Mouse (Mus musculus): ENCODE measurements at regions not wholly inside any gene's neighbourhood (a gene's known extent, or its start where the extent isn't known, plus 50 kb on each side); places are given as distances from the start of the nearest gene placed in this dataset.
A peak's percentile ranks its signal among the peaks of the same experiment; 100 is the strongest.

GRCm38 (mm10) chr19:56061882-56062540 lies 224.9 kb upstream of the Habp2 start:
- intact Hi-C loops (cut with DNase I): no loop called here
- no peak for DNase-seq
- Histone ChIP-seq H3K27ac (no peak overlapping the region), H3K4me3 (no peak overlapping the region)
- no peak for TF ChIP-seq CTCF (IDR thresholded peaks at IDR 0.05)

DNA sequence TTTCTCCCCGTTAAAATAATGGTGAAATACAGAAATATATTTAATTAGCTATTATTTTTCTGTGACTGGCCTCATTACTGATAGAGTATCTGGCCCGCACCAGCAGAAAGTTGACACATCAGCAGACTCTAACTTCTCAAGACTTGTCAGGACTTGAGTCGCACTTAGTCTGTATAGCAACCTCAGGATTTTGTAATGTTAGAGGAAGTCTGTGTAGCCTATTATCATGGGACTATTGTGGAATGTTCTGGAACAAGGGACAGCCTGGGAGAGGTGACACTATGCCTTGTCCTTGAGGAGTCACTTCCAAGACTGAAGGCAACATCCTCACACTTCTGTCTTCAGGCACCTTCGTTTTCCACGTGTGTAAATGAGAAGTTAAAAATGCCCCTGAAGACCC lies 223.8 kb upstream of the Habp2 start:
- H3K4me3 ChIP-seq: no peak overlapping the region
- no peak overlapping the region for H3K27ac ChIP-seq
- no peak for DNase-seq
- intact Hi-C loops (cut with DNase I): no loop called here
- TF ChIP-seq CTCF (IDR thresholded peaks at IDR 0.05): no peak

- Histone ChIP-seq H3K27ac (no peak overlapping the region), H3K4me3 (no peak overlapping the region)
- no peak for DNase-seq
- intact Hi-C loops (cut with DNase I): no loop called here
- TF ChIP-seq CTCF (IDR thresholded peaks at IDR 0.05): no peak
Observed at GRCm38 (mm10) chr19:56065730-56066129, 221.2 kb upstream of the Habp2 start.

DNA sequence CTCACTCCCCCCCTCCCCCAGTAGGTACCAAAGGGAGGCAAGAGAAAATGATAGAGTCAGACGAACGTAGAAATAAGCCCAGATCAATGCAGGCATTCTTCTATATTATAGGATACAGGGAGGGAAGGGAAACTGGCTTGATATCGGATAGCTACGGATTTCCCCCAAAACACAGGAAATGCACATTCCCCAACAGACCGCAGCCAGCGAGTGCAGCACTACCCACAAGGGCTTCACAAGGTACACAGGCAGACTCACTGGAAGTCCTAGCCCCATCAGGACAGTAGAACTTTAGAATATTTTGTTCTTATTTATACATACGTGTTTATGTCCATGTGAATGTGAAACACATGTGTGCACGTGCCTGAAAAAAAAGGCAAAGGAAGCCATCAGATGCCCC lies 218.8 kb upstream of the Habp2 start:
- no peak for TF ChIP-seq CTCF (IDR thresholded peaks at IDR 0.05)
- H3K4me3 ChIP-seq: no peak overlapping the region

DNA sequence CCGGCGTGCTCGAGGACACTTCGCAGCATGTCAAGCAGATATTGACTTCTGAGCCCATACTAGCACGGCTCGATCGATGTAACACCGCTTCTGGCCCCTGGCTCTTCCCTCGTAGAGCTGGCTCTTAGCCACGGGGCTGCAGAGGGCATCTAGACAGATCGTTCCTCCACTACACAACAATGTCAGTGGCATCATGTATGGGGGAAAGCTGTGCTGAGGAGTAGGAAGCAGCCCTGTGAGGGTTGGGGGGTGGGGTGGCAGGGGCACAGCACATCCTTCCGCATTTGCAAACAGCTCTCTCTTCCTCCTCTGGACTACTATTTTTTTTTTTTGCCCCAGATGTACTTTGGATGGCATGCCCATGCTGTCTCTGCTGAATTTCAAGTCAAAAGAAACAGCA lies 218.1 kb upstream of the Habp2 start:
- intact Hi-C loops (cut with DNase I): no loop called here
- Histone ChIP-seq H3K4me3 (peak overlapping the region; percentile 39), H3K27ac (no peak overlapping the region)
- TF ChIP-seq CTCF (IDR thresholded peaks at IDR 0.05): no peak
- DNase-seq: no peak

More for the DNA sequence above, 218.8 kb upstream of the Habp2 start:
- DNase-seq: no peak
- intact Hi-C loops (cut with DNase I): no loop called here
- H3K27ac ChIP-seq: no peak overlapping the region

GRCm38 (mm10) chr19:56069266-56069665 lies 217.7 kb upstream of the Habp2 start:
- intact Hi-C loops (cut with DNase I): no loop called here
- no peak overlapping the region for H3K27ac ChIP-seq
- no peak overlapping the region for H3K4me3 ChIP-seq
- DNase-seq: no peak
- TF ChIP-seq CTCF (IDR thresholded peaks at IDR 0.05): no peak

GRCm38 (mm10) chr19:56071340-56071739 lies 215.6 kb upstream of the Habp2 start:
- intact Hi-C loops (cut with DNase I): no loop called here

GRCm38 (mm10) chr19:56076128-56076527 lies 210.8 kb upstream of the Habp2 start:
- peak; percentile 46 for DNase-seq
- TF ChIP-seq CTCF (IDR thresholded peaks at IDR 0.05): no peak
- intact Hi-C loops (cut with DNase I): no loop called here

More at GRCm38 (mm10) chr19:56071340-56071739, 215.6 kb upstream of the Habp2 start:
- Histone ChIP-seq H3K4me3 (no peak overlapping the region), H3K27ac (no peak overlapping the region)
- no peak for DNase-seq
- no peak for TF ChIP-seq CTCF (IDR thresholded peaks at IDR 0.05)

DNA sequence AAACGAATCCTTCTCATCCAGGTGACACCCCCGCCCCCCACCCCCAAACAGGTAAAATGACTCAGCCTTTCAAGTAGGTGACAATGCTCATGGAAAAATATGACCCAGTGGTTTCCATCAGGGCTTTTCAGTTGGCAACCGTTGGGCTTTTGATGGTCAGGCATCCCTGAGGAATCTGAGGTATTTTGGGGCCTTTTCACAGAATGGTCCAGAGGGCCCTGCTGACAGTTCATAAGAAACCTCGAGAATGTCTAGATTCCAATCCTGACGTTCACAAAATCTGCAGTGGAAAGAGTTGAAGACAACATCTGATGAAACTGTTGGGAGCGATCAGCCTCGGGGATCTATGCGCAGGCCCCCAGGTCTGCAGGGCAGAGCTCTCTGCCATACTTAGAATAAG lies 209.4 kb upstream of the Habp2 start:
- H3K4me3 ChIP-seq: no peak overlapping the region
- no peak for TF ChIP-seq CTCF (IDR thresholded peaks at IDR 0.05)

More at GRCm38 (mm10) chr19:56076128-56076527, 210.8 kb upstream of the Habp2 start:
- peak overlapping the region; percentile 79 for H3K27ac ChIP-seq
- H3K4me3 ChIP-seq: peak overlapping the region; percentile 63

DNA sequence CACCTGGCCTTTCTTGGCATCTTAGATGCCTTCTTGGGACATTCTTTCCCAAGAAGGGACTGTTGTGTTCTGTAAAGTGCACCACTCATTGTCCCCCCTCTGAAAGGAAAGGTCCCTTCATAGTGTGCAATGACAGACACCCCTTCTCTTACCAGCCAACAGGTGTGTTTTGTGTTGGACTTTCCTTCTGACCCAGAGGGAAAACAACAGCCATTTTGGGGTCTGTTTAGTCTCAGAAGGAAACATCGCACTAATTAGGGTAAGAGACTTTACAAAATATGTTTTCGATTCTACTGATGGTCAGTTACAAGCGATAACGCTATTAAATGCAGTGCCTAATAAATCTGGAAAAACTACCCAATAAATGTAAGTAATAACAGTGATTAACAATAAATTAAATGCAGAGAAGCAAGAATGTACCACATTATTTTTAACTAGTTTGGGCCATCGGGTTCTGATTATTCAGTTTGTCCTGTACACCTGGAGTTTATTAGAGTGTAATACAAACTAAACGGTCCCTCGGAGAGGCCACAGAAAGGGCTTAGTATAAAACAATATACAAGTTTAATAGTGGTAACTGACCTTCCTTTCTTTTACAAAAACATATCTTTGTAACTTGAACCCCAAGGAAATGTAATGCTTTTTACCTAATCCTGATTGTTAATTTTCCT lies 200.4 kb upstream of the Habp2 start:
- intact Hi-C loops (cut with DNase I): no loop called here
- no peak for DNase-seq
- Histone ChIP-seq H3K27ac (no peak overlapping the region), H3K4me3 (no peak overlapping the region)
- no peak for TF ChIP-seq CTCF (IDR thresholded peaks at IDR 0.05)

More for the DNA sequence above, 209.4 kb upstream of the Habp2 start:
- no peak for DNase-seq
- intact Hi-C loops (cut with DNase I): no loop called here
- H3K27ac ChIP-seq: peak overlapping the region; percentile 79; the same call in 1 of the 2 replicates

- H3K4me3 ChIP-seq: no peak overlapping the region
- intact Hi-C loops (cut with DNase I): no loop called here
- H3K27ac ChIP-seq: no peak overlapping the region
- no peak for TF ChIP-seq CTCF (IDR thresholded peaks at IDR 0.05)
- no peak for DNase-seq
Observed at GRCm38 (mm10) chr19:56087127-56087526, 199.8 kb upstream of the Habp2 start.

GRCm38 (mm10) chr19:56089795-56090375 lies 197.1 kb upstream of the Habp2 start:
- TF ChIP-seq CTCF (IDR thresholded peaks at IDR 0.05): no peak
- no peak for DNase-seq

GRCm38 (mm10) chr19:56091581-56091980 lies 195.4 kb upstream of the Habp2 start:
- H3K4me3 ChIP-seq: no peak overlapping the region
- no peak for DNase-seq
- TF ChIP-seq CTCF (IDR thresholded peaks at IDR 0.05): no peak
- H3K27ac ChIP-seq: no peak overlapping the region
- intact Hi-C loops (cut with DNase I): no loop called here

More at GRCm38 (mm10) chr19:56089795-56090375, 197.1 kb upstream of the Habp2 start:
- intact Hi-C loops (cut with DNase I): no loop called here
- Histone ChIP-seq H3K4me3 (no peak overlapping the region), H3K27ac (no peak overlapping the region)
